Mouse (Mus musculus) lung, embryonic 14.5 days (tissue): ENCODE measurements around the gene Chn2. TPM values are rescaled to one million over a fixed set of nuclear protein-coding genes. Genes with fewer than 3 reads are reported as not detected.

ENCODE experiments used
- ATAC-seq: fragments of 200-750 bp; cut with Nextera tagmentation; 2 replicates; pipeline ENCODE4 v1.8.0; 2017; ENCODE audit warnings: mild to moderate bottlenecking, moderate TSS enrichment, moderate library complexity; ENCODE audit not compliant: insufficient read depth
- DNase-seq: peaks from one replicate; pipeline ENCODE4 v3.0.0-alpha.2; 2015
- H3K27ac ChIP-seq: fragments of 300-500 bp; sonication (generic); 2 replicates; pipeline ENCODE4 v1.5.1; 2014; ENCODE audit warnings: low read depth, mild to moderate bottlenecking, moderate library complexity
- H3K27me3 ChIP-seq: fragments of 300-500 bp; sonication (generic); 2 replicates; pipeline ENCODE4 v1.6.1; 2014; ENCODE audit warnings: low read length, control low read depth; ENCODE audit not compliant: insufficient read depth
- H3K36me3 ChIP-seq: fragments of 300-500 bp; sonication (generic); 2 replicates; pipeline ENCODE4 v1.6.1; 2014; ENCODE audit warnings: control low read depth; ENCODE audit not compliant: insufficient read depth
- H3K4me1 ChIP-seq: fragments of 300-500 bp; sonication (generic); 2 replicates; pipeline ENCODE4 v1.6.1; 2014; ENCODE audit warnings: antibody characterized with exemption, control low read depth; ENCODE audit not compliant: insufficient read depth
- H3K4me2 ChIP-seq: fragments of 300-500 bp; sonication (generic); 2 replicates; pipeline ENCODE4 v1.6.1; 2014; ENCODE audit warnings: mild to moderate bottlenecking
- H3K4me3 ChIP-seq: fragments of 300-500 bp; sonication (generic); 2 replicates; pipeline ENCODE4 v1.5.1; 2014; ENCODE audit warnings: low read depth, low read length
- H3K9ac ChIP-seq: fragments of 300-500 bp; sonication (generic); 2 replicates; pipeline ENCODE4 v1.6.1; 2014
- H3K9me3 ChIP-seq: fragments of 300-500 bp; sonication (generic); 2 replicates; pipeline ENCODE4 v1.6.1; 2016; ENCODE audit warnings: low read depth, low read length, control low read depth
- CTCF ChIP-seq: IDR thresholded peaks from 2 replicates; pipeline ENCODE4 v1.5.1; 2016; ENCODE audit warnings: antibody characterized with exemption, low read depth
- WGBS: fragments of 180-500 bp; shearing (Covaris S2); extraction: QIAGEN DNeasy Blood & Tissue Kit; methylation state at CpG from one replicate; pipeline ENCODE4 v1.1.7; 2014; 5-methylcytosine and 5-hydroxymethylcytosine counted together
- polyA plus RNA-seq: library from polyadenylated mRNA; unstranded; fragments of >200 nt; fragmentation: Nextera tagmentation; extraction: Ambion mirVana; gene quantifications from 2 replicates; pipeline ENCODE4 v1.2.1, GENCODE M21; 2014

Chn2 gene
- polyA plus RNA-seq, 1 experiment from 2014 or later = 18.1 TPM

- Histone ChIP-seq H3K36me3 (no peaks in the 10 kb centered on the region), H3K9me3 (no peaks in the 10 kb centered on the region), H3K27me3 (no peaks in the 10 kb centered on the region), H3K4me3 (no peak overlapping the region), H3K27ac (no peak overlapping the region), H3K4me2 (no peak overlapping the region), H3K9ac (no peak overlapping the region), H3K4me1 (no peaks in the 10 kb centered on the region)
- TF ChIP-seq CTCF = no peak
- no peak for ATAC-seq
- no peak for DNase-seq
- 63% methylated on average over 14 of the region's 14 CpGs for WGBS
Observed at GRCm38 (mm10) chr6:54183825-54184578, 144.6 kb downstream of the Chn2 start.

GRCm38 (mm10) chr6:54193631-54194305 lies 154.4 kb downstream of the Chn2 start:
- TF ChIP-seq CTCF = no peak
- Histone ChIP-seq H3K36me3 (no peaks in the 10 kb centered on the region), H3K4me1 (no peaks in the 10 kb centered on the region), H3K27me3 (no peaks in the 10 kb centered on the region), H3K9me3 (no peaks in the 10 kb centered on the region), H3K4me3 (no peak overlapping the region), H3K4me2 (no peak overlapping the region), H3K9ac (no peak overlapping the region), H3K27ac (no peak overlapping the region)
- DNase-seq = no peak
- no peak for ATAC-seq
- 57% methylated on average over 7 of the region's 7 CpGs for WGBS

GRCm38 (mm10) chr6:54197821-54198412 lies 158.6 kb downstream of the Chn2 start:
- Histone ChIP-seq H3K9me3 (no peaks in the 10 kb centered on the region), H3K27ac (no peak overlapping the region)
- TF ChIP-seq CTCF = no peak

GRCm38 (mm10) chr6:54199516-54199915 lies 160.2 kb downstream of the Chn2 start:
- no peaks in the 10 kb centered on the region for H3K4me1 ChIP-seq
- ATAC-seq (no peak), DNase-seq (peak; percentile 34)
- H3K9me3 ChIP-seq = no peaks in the 10 kb centered on the region
- H3K9ac ChIP-seq = no peak overlapping the region
- H3K27me3 ChIP-seq = no peaks in the 10 kb centered on the region
- H3K36me3 ChIP-seq = no peaks in the 10 kb centered on the region
- H3K4me3 ChIP-seq = no peak overlapping the region
- H3K4me2 ChIP-seq = no peak overlapping the region
- TF ChIP-seq CTCF = no peak
- H3K27ac ChIP-seq = no peak overlapping the region
- WGBS = 21% methylated on average over 4 of the region's 4 CpGs

More at GRCm38 (mm10) chr6:54197821-54198412, 158.6 kb downstream of the Chn2 start:
- no peaks in the 10 kb centered on the region for H3K4me1 ChIP-seq
- DNase-seq (no peak), ATAC-seq (no peak)
- no peak overlapping the region for H3K4me3 ChIP-seq
- H3K27me3 ChIP-seq = no peaks in the 10 kb centered on the region
- WGBS = 89% methylated on average over 5 of the region's 5 CpGs
- no peaks in the 10 kb centered on the region for H3K36me3 ChIP-seq
- no peak overlapping the region for H3K4me2 ChIP-seq
- H3K9ac ChIP-seq = no peak overlapping the region

GRCm38 (mm10) chr6:54200031-54200722 lies 160.8 kb downstream of the Chn2 start:
- H3K9ac ChIP-seq = no peak overlapping the region
- no peak for TF ChIP-seq CTCF
- H3K36me3 ChIP-seq = no peaks in the 10 kb centered on the region
- no peaks in the 10 kb centered on the region for H3K27me3 ChIP-seq
- 75% methylated on average over 11 of the region's 11 CpGs for WGBS
- no peaks in the 10 kb centered on the region for H3K9me3 ChIP-seq
- ATAC-seq = no peak
- H3K4me3 ChIP-seq = no peak overlapping the region
- DNase-seq = no peak
- no peak overlapping the region for H3K4me2 ChIP-seq
- no peak overlapping the region; the same call in 1 of the 2 replicates for H3K27ac ChIP-seq
- no peaks in the 10 kb centered on the region for H3K4me1 ChIP-seq

GRCm38 (mm10) chr6:54202311-54203020 lies 163.1 kb downstream of the Chn2 start:
- Histone ChIP-seq H3K4me2 (no peak overlapping the region), H3K36me3 (no peaks in the 10 kb centered on the region), H3K9ac (no peak overlapping the region), H3K9me3 (no peaks in the 10 kb centered on the region), H3K4me1 (no peaks in the 10 kb centered on the region), H3K27me3 (no peaks in the 10 kb centered on the region), H3K27ac (no peak overlapping the region), H3K4me3 (no peak overlapping the region)
- ATAC-seq (no peak), DNase-seq (no peak)
- no peak for TF ChIP-seq CTCF
- WGBS = 73% methylated on average over 7 of the region's 7 CpGs
